Mouse (Mus musculus) stomach, postnatal 0 days (tissue): ENCODE measurements around the gene Npdc1.

ENCODE experiments used
- CTCF ChIP-seq: IDR thresholded peaks from 2 replicates; pipeline ENCODE4 v1.5.1; 2016; ENCODE audit warnings: antibody characterized with exemption, low read depth, mild to moderate bottlenecking, moderate library complexity
- EP300 ChIP-seq: optimal IDR thresholded peaks from 2 replicates; pipeline ENCODE3; 2016; ENCODE audit warnings: antibody characterized with exemption

- TF ChIP-seq CTCF (no peak), EP300 (no peak)
Measured at GRCm38 (mm10) chr2:25363478-25364178, 35.5 kb upstream of the Npdc1 start.
